Mouse (Mus musculus): ENCODE data around the gene Col4a3bp. TPM values are rescaled to one million over a fixed set of nuclear protein-coding genes. Genes with fewer than 3 reads are reported as not detected.

Col4a3bp gene
- polyA plus RNA-seq, 1 experiment from 2014 or later = 11.1 TPM

DNA sequence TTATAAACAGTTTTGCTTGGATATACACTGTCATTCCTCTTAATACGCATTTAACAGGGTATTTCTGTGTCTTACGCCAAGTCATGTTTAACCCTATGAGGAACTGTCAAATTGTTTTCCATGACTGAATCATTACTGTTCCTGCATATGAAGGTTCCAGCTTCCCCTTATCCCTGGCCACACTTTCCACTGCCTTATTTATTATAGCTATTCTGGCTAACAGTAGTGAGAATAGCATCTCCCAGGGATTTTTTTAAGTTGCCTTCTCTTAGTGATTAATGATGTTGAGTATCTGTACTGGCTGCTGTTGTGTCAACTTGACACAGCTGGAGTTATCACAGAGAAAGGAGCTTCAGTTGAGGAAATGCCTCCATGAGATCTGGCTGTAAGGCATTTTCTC is 25.1 kb upstream of the Col4a3bp start:
- no peaks in the 10 kb centered on the region for H3K36me3 ChIP-seq
- WGBS = 55% methylated on average over 2 of the region's 2 CpGs
- no peak overlapping the region for H3K9ac ChIP-seq
- peak; percentile 32; the same call in 1 of the 2 replicates for ATAC-seq (ENCODE audit: borderline replicate concordance, extremely low read depth, low FRiP score, low TSS enrichment)
- no peak overlapping the region for H3K27ac ChIP-seq
- H3K9me3 ChIP-seq = no peaks in the 10 kb centered on the region
- no peak overlapping the region for H3K4me2 ChIP-seq
- H3K4me3 ChIP-seq = no peak overlapping the region
- H3K27me3 ChIP-seq = no peaks in the 10 kb centered on the region
- H3K4me1 ChIP-seq = peaks cover 13% of the 10 kb centered on the region; the same call in 1 of the 2 replicates

DNA sequence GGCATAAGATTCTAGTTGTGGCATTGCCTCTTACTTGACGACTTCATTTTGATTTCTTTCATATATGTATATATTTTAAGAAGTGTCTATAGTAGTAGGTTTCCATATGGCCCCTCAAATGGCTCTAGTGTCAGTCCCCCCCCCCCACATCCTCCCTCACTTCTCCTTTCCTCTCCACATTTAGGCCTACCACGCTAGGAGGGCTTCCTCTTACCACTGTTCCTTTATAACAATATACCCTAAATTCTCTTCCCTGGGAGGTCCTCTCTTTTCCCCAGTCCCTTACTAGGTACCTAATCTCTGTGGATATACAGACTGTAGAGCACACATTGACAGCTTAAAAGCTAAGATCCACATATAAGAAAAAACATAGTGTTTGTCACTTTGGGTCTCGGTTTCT is 21.1 kb upstream of the Col4a3bp start:
- no peak for ATAC-seq (ENCODE audit: borderline replicate concordance, extremely low read depth, low FRiP score, low TSS enrichment)
- 88% methylated on average over 3 of the region's 3 CpGs for WGBS
- H3K4me3 ChIP-seq = no peak overlapping the region

DNA sequence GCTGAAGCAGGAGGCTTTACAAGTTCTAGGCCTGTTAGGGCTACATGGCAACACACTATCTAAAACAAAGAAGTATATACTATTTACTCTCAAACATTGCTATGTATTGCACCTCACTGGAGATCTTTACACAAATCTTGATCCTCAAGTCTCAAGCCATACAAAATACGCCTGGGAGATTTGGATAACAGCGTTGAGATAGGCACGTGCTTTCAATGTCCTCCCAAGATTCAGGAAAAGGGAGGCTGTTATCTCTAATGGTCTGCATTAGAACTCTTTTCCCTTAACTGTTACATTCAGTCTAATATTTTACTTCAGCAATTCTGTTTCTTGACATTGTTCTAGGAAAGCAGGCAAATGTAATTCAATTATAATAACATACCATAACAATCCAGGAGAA is 15.4 kb upstream of the Col4a3bp start:
- Histone ChIP-seq H3K36me3 (0 out of 2 replicates have a peak, but pooled peaks cover 3% of the 10 kb centered on the region), H3K4me2 (no peak overlapping the region), H3K27ac (no peak overlapping the region), H3K4me3 (no peak overlapping the region), H3K9me3 (no peaks in the 10 kb centered on the region), H3K27me3 (no peaks in the 10 kb centered on the region), H3K9ac (no peak overlapping the region), H3K4me1 (peaks cover 3% of the 10 kb centered on the region; the same call in 1 of the 2 replicates)
- WGBS = 92% methylated on average over 3 of the region's 3 CpGs
- no peak for ATAC-seq (ENCODE audit: borderline replicate concordance, extremely low read depth, low FRiP score, low TSS enrichment)

More for the DNA sequence above, 21.1 kb upstream of the Col4a3bp start:
- Histone ChIP-seq H3K9me3 (no peaks in the 10 kb centered on the region), H3K27me3 (no peaks in the 10 kb centered on the region), H3K27ac (no peak overlapping the region), H3K4me1 (0 out of 2 replicates have a peak, but pooled peaks cover 6% of the 10 kb centered on the region), H3K36me3 (no peaks in the 10 kb centered on the region), H3K9ac (no peak overlapping the region), H3K4me2 (no peak overlapping the region)

DNA sequence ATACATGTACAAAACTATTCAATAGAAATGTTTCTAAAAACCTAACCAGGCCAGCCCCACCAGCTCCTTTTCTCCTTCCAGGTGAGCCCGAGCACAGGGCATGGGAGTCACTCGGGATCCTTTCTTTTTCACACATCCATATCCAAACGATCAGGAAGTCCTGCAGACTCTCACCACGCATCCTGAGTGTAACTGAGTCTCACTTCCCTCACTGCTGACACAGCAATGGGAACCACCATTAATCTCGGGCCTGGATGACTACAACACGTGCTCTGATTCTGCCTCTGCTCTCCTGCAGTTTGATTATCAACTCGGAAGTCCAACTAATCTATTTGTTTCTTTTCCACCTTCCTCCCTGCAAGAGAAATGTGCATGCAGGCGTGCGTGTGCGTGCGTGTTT is 14.6 kb upstream of the Col4a3bp start:
- 0 out of 2 replicates have a peak, but pooled peaks cover 3% of the 10 kb centered on the region for H3K36me3 ChIP-seq
- no peak overlapping the region for H3K27ac ChIP-seq
- H3K27me3 ChIP-seq = no peaks in the 10 kb centered on the region
- H3K4me2 ChIP-seq = no peak overlapping the region
- 83% methylated on average over 11 of the region's 11 CpGs for WGBS
- ATAC-seq (ENCODE audit: borderline replicate concordance, extremely low read depth, low FRiP score, low TSS enrichment) = no peak
- peaks cover 3% of the 10 kb centered on the region; the same call in 1 of the 2 replicates for H3K4me1 ChIP-seq
- H3K4me3 ChIP-seq = no peak overlapping the region
- no peak overlapping the region for H3K9ac ChIP-seq
- no peaks in the 10 kb centered on the region for H3K9me3 ChIP-seq

GRCm38 (mm10) chr13:96528776-96529175 is 13.6 kb upstream of the Col4a3bp start:
- WGBS = 85% methylated on average over 3 of the region's 3 CpGs
- H3K27ac ChIP-seq = no peak overlapping the region
- no peak overlapping the region for H3K4me3 ChIP-seq
- no peaks in the 10 kb centered on the region for H3K9me3 ChIP-seq
- ATAC-seq (ENCODE audit: borderline replicate concordance, extremely low read depth, low FRiP score, low TSS enrichment) = no peak
- no peak overlapping the region for H3K9ac ChIP-seq
- peaks cover 3% of the 10 kb centered on the region; the same call in 1 of the 2 replicates for H3K4me1 ChIP-seq
- H3K36me3 ChIP-seq = 0 out of 2 replicates have a peak, but pooled peaks cover 3% of the 10 kb centered on the region
- H3K4me2 ChIP-seq = no peak overlapping the region
- H3K27me3 ChIP-seq = no peaks in the 10 kb centered on the region

DNA sequence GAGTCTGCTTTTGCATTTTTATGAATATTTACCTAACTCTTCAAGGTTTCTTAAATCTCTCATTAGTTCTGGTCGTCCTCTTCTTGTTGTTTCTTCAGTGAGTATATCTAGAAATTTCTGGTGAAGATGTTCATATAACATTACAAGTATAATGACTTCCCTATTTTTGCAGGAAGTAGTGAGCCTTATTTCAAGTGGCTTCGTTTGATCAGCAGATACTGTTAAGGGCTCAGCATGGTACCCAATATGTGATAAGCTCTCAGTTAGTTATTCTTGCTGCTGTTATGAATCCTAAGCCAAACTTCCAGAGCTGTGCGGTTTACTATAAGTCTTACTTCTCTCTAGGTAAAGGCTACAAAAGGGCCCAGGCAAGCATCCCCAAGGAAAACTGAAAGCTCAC is 12.9 kb upstream of the Col4a3bp start:
- Histone ChIP-seq H3K4me3 (no peak overlapping the region), H3K4me1 (peaks cover 3% of the 10 kb centered on the region; the same call in 1 of the 2 replicates), H3K9me3 (no peaks in the 10 kb centered on the region), H3K36me3 (0 out of 2 replicates have a peak, but pooled peaks cover 3% of the 10 kb centered on the region), H3K27ac (no peak overlapping the region), H3K27me3 (no peaks in the 10 kb centered on the region), H3K4me2 (no peak overlapping the region), H3K9ac (no peak overlapping the region)
- no peak for ATAC-seq (ENCODE audit: borderline replicate concordance, extremely low read depth, low FRiP score, low TSS enrichment)
- WGBS = 86% methylated on average over 3 of the region's 3 CpGs

DNA sequence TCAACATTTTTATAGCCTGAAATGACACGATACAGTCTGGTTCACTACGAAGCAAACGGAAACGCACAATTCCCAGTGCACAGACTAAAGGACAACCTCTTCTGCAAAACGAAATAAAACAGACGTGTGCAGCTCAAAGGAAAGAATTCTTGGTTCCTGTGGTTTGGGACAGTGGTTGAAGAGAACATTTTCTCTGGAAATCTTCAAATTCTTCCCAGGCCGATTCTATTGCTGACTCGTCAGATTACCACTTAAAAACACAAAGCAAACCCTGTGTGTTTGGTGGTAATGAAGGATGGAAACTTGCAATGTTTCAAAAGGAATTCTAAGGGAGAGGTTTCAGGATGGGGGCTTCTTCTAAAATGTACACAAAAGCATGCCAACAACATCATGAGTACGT is 12.4 kb upstream of the Col4a3bp start:
- Histone ChIP-seq H3K4me2 (no peak overlapping the region), H3K9ac (no peak overlapping the region), H3K4me1 (peaks cover 3% of the 10 kb centered on the region; the same call in 1 of the 2 replicates), H3K9me3 (no peaks in the 10 kb centered on the region), H3K27me3 (no peaks in the 10 kb centered on the region), H3K27ac (no peak overlapping the region), H3K4me3 (no peak overlapping the region), H3K36me3 (0 out of 2 replicates have a peak, but pooled peaks cover 3% of the 10 kb centered on the region)
- whole genome bisulfite sequencing = 90% methylated on average over 9 of the region's 9 CpGs
- ATAC-seq (ENCODE audit: borderline replicate concordance, extremely low read depth, low FRiP score, low TSS enrichment) = no peak

DNA sequence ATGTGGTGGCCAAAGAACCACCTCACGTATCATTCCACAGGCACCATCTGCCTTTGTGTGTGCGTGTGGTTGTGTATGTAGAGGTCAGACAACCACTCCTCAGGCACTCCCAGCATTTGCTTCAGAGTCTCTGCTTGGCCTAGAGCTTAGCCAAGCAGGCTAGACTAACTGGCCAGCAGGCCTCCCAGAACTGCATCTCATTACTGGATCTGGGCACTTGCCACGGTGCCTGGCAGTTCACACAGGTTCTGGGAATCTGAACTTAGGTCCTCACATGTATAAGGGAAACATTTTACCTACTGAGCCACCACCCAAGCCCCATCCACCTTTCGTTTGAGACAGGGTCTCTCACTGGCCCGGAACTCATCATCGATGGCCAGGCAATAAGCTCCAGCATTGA is 10.2 kb upstream of the Col4a3bp start:
- Histone ChIP-seq H3K4me2 (no peak overlapping the region), H3K4me3 (no peak overlapping the region), H3K27ac (no peak overlapping the region), H3K9ac (no peak overlapping the region), H3K27me3 (no peaks in the 10 kb centered on the region), H3K4me1 (peaks cover 3% of the 10 kb centered on the region; the same call in 1 of the 2 replicates), H3K36me3 (0 out of 2 replicates have a peak, but pooled peaks cover 3% of the 10 kb centered on the region), H3K9me3 (no peaks in the 10 kb centered on the region)
- WGBS = 89% methylated on average over 6 of the region's 6 CpGs
- no peak for ATAC-seq (ENCODE audit: borderline replicate concordance, extremely low read depth, low FRiP score, low TSS enrichment)

GRCm38 (mm10) chr13:96533742-96534141 is 8.7 kb upstream of the Col4a3bp start:
- WGBS = 60% methylated on average over 2 of the region's 2 CpGs
- no peak overlapping the region for H3K4me2 ChIP-seq
- H3K4me1 ChIP-seq = peaks cover 3% of the 10 kb centered on the region; the same call in 1 of the 2 replicates
- 0 out of 2 replicates have a peak, but pooled peaks cover 3% of the 10 kb centered on the region for H3K36me3 ChIP-seq
- H3K9me3 ChIP-seq = no peaks in the 10 kb centered on the region
- no peak overlapping the region for H3K27ac ChIP-seq
- H3K27me3 ChIP-seq = no peaks in the 10 kb centered on the region
- H3K4me3 ChIP-seq = no peak overlapping the region
- H3K9ac ChIP-seq = no peak overlapping the region
- ATAC-seq (ENCODE audit: borderline replicate concordance, extremely low read depth, low FRiP score, low TSS enrichment) = no peak

DNA sequence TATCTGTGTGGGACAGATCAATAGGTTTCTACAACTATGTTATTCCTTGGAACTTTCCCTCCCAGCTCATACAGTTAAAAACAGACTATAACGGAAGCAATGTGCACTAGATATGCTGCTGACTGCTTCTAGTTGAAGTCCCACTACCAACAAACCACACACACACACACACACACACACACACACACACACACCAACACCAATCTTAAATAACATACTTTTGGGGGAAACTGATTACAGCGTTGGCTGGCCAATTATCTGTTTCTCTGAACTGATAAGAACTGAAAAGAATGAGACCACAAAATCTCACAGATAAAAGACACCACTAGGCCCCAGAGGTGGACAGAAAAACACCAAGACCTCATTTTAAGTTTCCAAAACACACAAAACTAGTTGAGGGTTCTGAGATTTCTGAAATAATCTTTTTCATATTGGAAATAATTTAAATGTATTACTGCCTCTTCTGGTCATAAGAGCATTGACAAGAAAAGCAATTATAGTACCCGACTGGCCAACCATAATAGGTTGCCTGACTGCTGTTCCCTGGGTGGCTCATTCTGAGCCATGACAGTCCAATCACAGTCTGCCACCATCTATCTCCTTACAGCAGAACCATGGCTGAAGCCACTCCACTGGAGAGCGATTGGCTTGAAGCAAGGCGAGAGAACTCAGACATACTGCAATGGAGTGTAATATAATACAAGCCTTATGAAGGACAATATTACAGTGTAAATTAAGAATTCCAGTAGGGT is 5.4 kb upstream of the Col4a3bp start:
- no peak overlapping the region for H3K27ac ChIP-seq
- ATAC-seq (ENCODE audit: borderline replicate concordance, extremely low read depth, low FRiP score, low TSS enrichment) = no peak
- no peaks in the 10 kb centered on the region for H3K27me3 ChIP-seq
- H3K4me1 ChIP-seq = peaks cover 4% of the 10 kb centered on the region
- no peak overlapping the region for H3K4me2 ChIP-seq
- no peak overlapping the region for H3K9ac ChIP-seq
- H3K36me3 ChIP-seq = no peaks in the 10 kb centered on the region
- 70% methylated on average over 5 of the region's 5 CpGs for WGBS
- H3K9me3 ChIP-seq = no peaks in the 10 kb centered on the region
- no peak overlapping the region for H3K4me3 ChIP-seq

DNA sequence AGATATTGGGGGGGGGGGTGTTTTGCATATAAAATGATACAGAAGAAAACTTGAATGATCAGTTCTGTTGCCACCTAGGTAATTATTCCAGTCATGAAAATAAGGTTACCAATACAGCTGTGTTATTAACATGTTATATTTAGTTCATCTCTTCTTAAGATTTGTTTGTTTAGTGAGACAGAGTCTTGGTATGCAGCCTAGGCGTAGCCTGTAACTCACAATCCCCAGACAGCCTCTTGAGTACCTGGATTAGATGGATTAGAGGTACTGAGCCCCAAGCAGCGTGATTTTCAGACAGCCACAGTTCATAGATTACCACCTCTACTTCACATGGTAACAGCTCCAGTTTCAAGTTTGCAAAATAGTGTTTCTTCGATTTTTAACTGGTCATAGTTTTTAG is 4.3 kb upstream of the Col4a3bp start:
- Histone ChIP-seq H3K27ac (no peak overlapping the region), H3K4me2 (no peak overlapping the region), H3K4me3 (no peak overlapping the region), H3K27me3 (no peaks in the 10 kb centered on the region), H3K36me3 (no peaks in the 10 kb centered on the region), H3K4me1 (peaks cover 4% of the 10 kb centered on the region), H3K9me3 (no peaks in the 10 kb centered on the region), H3K9ac (no peak overlapping the region)
- WGBS = 64% methylated on average over 3 of the region's 3 CpGs
- ATAC-seq (ENCODE audit: borderline replicate concordance, extremely low read depth, low FRiP score, low TSS enrichment) = no peak

- 22% methylated on average over 2 of the region's 2 CpGs for WGBS
- Histone ChIP-seq H3K9ac (0 out of 2 replicates have a peak overlapping the region, but pooled peaks have one; percentile 7), H3K4me3 (peak overlapping the region; percentile 95)
Measured at GRCm38 (mm10) chr13:96541381-96541780, 1.0 kb upstream of the Col4a3bp start.

More at GRCm38 (mm10) chr13:96541381-96541780, 1.0 kb upstream of the Col4a3bp start:
- Histone ChIP-seq H3K4me1 (peaks cover 11% of the 10 kb centered on the region), H3K36me3 (no peaks in the 10 kb centered on the region), H3K4me2 (peak overlapping the region; percentile 57), H3K27me3 (no peaks in the 10 kb centered on the region), H3K9me3 (no peaks in the 10 kb centered on the region), H3K27ac (no peak overlapping the region)
- ATAC-seq (ENCODE audit: borderline replicate concordance, extremely low read depth, low FRiP score, low TSS enrichment) = no peak

Measured in lung, embryonic 15.5 days (tissue).